Mouse (Mus musculus): Measurements from ENCODE around the gene Hipk4.

GRCm38 (mm10) chr7:27479750-27480149, 43.3 kb upstream of the Hipk4 start:
- TF ChIP-seq POLR2A (IDR thresholded peaks at IDR 0.05; ENCODE audit: extremely low read depth, insufficient read depth, low read length) (no peak), CTCF (IDR thresholded peaks at IDR 0.05; ENCODE audit: low read depth, low read length) (no peak)

All from liver, adult 2 months (tissue).